Mouse (Mus musculus) embryonic fibroblast, embryonic 13.5 days (primary cell): Measurements from ENCODE around the gene Casz1. TPM values are rescaled to one million over a fixed set of nuclear protein-coding genes. Genes with fewer than 3 reads are reported as not detected.

Source experiments
- H3K27ac ChIP-seq: 2 replicates; pipeline ENCODE4 v1.5.1; 2012; ENCODE audit warnings: low read length, control low read depth, inconsistent platforms; ENCODE audit not compliant: insufficient read depth
- H3K4me1 ChIP-seq: 2 replicates; pipeline ENCODE4 v1.6.1; 2011; ENCODE audit warnings: low read length; ENCODE audit not compliant: control insufficient read depth, insufficient read depth
- H3K4me3 ChIP-seq: 2 replicates; pipeline ENCODE4 v1.5.1; 2011; ENCODE audit warnings: mild to moderate bottlenecking, control low read depth, low read length; ENCODE audit not compliant: insufficient read depth
- CTCF ChIP-seq: IDR thresholded peaks from 2 replicates; pipeline ENCODE4 v1.5.1; 2011; ENCODE audit warnings: mild to moderate bottlenecking, control low read depth, low read length, moderate library complexity, borderline replicate concordance; ENCODE audit not compliant: insufficient read depth
- POLR2A ChIP-seq: IDR thresholded peaks from 2 replicates; pipeline ENCODE4 v1.6.1; 2011; ENCODE audit warnings: low read depth, mild to moderate bottlenecking, control low read depth, low read length, moderate library complexity
- polyA plus RNA-seq: library from polyadenylated mRNA; stranded (reverse); fragments of >200 nt; gene quantifications from 2 replicates; pipeline ENCODE4 v1.2.4, GENCODE M21; 2011; ENCODE audit warnings: low read depth; ENCODE audit not compliant: missing spikeins, insufficient read length

The Casz1 gene
- polyA plus RNA-seq, 1 experiment: not detected

DNA sequence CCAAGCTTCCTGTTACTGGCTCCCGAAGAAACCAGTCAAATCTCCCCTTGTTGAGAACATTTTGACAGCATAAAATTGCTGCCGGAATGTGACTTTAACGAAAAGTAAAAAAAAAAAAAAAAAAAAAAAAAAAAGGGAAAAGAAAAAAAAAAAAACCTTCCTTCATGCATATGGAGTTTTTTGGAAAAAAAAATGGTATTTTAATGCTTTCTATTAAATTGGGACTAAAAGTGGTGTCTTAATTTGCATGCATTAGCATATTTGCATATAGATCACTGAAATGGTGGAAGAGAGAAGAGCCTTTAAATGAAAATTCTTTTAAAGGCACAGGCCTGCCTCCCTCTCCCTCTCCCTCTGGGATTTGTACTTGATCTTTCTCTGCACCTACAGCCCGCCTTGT is 52.0 kb downstream of the Casz1 start:
- TF ChIP-seq CTCF: no peak
- TF ChIP-seq POLR2A: no peak
- Histone ChIP-seq H3K4me3 (no peak overlapping the region), H3K27ac (no peak overlapping the region), H3K4me1 (no peaks in the 10 kb centered on the region)

DNA sequence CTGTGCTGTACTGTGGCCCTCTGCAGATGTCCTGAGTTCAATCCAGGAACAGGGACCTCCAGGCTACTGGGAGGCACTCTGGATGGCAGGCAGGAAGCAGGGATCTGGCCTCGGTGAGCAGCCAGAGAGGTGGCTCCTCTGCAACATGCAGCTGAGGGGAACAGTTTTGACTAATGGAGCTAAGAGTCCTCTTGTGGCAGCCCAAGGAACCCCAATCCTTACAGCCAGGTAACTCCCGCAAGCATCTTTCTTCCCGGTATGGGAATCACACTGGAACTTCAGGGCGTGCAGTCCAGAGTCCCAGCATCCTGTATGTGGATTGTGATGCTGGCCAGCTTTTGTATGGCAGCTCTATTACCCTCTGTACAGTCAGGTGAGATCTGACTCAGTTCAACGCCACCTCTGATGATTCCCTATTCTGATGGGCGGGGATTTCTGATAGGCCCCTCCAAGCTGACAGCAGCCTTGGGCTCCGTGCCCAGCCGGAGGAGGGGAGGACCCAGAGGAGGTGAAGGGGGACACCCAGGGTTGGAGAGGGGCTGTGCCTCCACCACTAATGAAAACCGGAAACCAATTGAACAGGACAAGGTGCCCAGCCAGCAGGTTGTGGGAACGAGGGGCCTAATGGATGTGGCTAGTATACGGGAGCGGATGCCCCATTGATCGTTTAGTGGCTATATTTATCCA is 53.3 kb downstream of the Casz1 start:
- H3K4me1 ChIP-seq: no peaks in the 10 kb centered on the region
- no peak for TF ChIP-seq POLR2A
- H3K27ac ChIP-seq: no peak overlapping the region
- H3K4me3 ChIP-seq: no peak overlapping the region

DNA sequence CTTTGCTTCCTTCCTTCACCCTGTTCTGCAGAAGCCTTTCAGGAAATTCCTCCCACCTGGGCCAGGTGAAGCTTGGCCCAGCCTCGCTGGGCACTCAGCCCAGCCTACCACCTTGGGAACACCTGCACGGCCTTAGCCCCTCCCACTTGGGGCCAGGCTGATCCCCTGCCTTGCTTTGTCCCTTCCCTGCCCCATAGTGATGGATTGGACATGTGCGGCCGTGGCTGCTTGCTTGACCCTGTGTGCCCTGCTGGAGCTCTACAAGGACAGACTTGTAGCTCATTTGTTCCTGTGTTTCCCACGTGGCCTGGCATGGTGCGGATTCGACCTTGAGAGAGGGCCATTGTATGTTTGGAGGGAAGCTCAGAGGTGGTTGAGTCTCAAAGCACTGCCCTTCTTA is 54.0 kb downstream of the Casz1 start:
- Histone ChIP-seq H3K27ac (no peak overlapping the region), H3K4me3 (no peak overlapping the region), H3K4me1 (no peaks in the 10 kb centered on the region)
- TF ChIP-seq CTCF: no peak
- TF ChIP-seq POLR2A: no peak

DNA sequence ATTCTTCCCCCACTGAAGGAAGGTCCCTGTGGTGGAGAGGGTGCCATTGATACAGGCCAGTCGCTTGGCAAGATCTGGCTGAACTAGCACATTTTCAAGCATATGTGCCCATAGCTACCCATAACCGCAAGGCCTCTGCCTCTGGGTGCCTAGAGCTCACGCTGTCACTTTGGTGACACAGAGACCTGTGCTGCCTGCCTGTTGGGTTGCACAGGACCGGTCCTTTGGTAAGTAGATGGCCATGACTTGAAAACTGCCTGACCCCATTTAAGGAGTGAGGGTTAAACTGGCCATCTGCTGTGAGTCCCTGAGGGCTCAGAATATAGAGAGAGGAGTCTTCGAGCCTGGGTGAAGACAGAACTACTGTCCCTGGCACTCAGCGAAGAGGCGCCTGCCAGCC is 55.2 kb downstream of the Casz1 start:
- Histone ChIP-seq H3K4me1 (no peaks in the 10 kb centered on the region), H3K4me3 (no peak overlapping the region)
- TF ChIP-seq POLR2A: no peak
- no peak for TF ChIP-seq CTCF

DNA sequence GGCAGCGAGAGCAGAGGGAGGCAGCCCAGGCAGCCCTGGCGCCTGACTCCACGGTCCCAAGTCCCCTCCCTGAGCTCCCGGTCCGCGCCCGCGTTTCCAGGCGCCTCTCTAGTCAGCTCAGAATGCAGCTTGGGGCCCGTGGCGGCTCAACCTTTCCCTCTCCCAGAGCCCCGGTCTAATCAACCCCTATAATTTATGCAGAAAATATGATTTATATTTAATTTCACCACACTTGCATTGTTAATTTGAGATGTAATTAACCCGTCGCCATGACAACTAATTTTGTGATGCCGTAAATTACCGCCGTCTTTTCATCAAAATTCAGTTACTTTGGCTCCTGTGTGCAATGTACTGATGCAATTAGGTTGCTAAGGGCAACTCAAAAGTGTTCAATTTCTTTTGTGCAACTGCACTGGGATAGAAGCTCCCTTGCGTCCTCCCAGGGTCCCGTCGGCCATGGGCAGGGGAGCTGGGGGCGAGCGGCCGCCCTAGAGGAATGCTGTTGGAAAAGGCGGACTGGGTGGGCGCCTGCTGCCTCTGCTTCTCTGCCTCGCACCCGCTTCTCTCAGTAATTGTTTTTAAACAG is 55.8 kb downstream of the Casz1 start:
- H3K4me3 ChIP-seq: no peak overlapping the region
- no peaks in the 10 kb centered on the region for H3K4me1 ChIP-seq
- TF ChIP-seq POLR2A: no peak
- TF ChIP-seq CTCF: no peak
- H3K27ac ChIP-seq: no peak overlapping the region

More for the DNA sequence above, 55.2 kb downstream of the Casz1 start:
- H3K27ac ChIP-seq: no peak overlapping the region

DNA sequence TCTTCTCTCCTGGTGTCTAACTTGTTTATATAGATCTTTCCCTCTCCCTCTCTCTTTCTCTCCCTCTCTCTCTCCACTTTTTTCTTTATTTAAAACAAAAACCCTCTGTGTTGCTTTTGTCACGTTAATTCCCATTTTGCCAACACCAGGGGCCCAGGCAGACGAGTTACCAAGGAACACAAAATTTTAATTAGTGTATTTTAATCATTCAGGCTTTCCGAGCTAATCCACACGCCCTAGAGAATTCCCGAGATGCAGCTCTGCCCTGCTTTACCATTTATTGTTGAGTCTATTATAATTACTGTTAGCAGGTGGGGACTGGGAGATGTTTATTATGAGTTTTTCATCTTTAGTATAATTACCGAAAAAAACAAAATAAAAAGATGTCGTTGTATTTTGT is 56.4 kb downstream of the Casz1 start:
- no peaks in the 10 kb centered on the region for H3K4me1 ChIP-seq
- no peak for TF ChIP-seq POLR2A
- no peak for TF ChIP-seq CTCF
- no peak overlapping the region for H3K27ac ChIP-seq
- H3K4me3 ChIP-seq: no peak overlapping the region

DNA sequence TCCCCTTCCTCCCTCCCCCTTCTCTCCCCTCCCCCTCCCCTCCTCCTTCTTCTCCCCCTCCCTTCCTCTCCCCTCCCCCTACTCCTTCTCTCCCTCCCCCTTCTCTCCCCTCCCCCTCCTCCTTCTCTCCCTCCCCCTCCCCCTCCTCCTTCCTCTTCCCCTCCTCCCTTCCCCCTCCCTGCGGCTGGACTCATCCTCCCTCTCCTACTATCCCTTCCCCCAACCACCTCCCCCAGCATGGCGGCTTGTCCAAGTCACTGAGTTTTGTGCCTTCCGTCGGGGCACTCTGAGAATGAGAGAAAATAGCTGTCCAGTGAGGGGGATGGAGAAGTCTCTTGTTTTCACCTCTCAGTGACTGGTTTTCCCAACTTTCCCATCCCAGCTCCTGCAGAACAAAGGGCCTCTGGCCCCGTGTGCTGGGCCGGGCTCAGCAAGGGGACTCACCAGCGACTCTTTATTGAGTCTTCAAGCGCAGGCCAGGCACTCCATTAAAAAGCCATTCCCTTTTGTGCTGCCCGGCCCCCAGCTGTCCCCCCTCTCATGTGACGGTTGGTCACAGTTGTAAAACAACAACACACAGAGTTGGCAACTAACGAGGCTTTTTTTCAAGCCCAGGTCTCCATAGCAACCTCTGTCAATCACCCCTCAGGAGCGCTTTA is 62.7 kb downstream of the Casz1 start:
- peaks cover 3% of the 10 kb centered on the region; the same call in 1 of the 2 replicates for H3K4me1 ChIP-seq
- no peak for TF ChIP-seq CTCF
- TF ChIP-seq POLR2A: no peak
- no peak overlapping the region for H3K4me3 ChIP-seq
- no peak overlapping the region for H3K27ac ChIP-seq

DNA sequence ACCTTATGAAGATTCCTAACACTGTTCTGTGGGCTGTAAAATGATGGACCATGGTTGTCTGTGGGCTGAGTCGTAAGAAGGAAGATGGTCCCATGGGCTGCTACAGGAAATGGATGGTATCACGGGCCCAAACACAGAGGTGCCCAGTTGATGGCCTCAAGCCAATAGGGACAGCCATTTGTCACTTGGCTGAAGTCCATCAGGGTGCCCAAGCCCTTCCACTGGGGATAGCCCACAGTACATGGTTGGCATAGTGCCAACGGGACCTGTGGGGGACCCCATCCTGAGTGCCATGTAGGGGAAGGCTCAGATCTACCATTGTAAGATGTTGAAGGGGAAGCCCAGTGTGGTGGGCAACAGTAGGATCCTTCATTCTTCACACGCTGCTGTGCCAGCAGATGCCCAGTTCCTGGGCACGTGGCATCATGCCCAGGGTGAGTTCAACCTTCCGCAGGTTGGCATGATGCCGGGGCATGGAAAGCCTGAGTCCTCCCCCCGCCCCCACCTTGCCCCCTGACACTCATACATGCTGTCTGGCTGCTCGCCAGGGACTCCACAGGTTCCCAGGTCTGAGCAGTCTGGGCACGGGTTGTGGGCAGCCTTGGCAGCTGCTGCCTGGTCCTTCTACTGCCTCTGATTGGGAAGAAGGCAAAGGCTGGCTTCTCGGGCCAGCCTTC is 63.6 kb downstream of the Casz1 start:
- no peak overlapping the region for H3K4me3 ChIP-seq
- H3K27ac ChIP-seq: no peak overlapping the region
- no peak for TF ChIP-seq CTCF
- TF ChIP-seq POLR2A: no peak
- H3K4me1 ChIP-seq: peaks cover 3% of the 10 kb centered on the region; the same call in 1 of the 2 replicates

DNA sequence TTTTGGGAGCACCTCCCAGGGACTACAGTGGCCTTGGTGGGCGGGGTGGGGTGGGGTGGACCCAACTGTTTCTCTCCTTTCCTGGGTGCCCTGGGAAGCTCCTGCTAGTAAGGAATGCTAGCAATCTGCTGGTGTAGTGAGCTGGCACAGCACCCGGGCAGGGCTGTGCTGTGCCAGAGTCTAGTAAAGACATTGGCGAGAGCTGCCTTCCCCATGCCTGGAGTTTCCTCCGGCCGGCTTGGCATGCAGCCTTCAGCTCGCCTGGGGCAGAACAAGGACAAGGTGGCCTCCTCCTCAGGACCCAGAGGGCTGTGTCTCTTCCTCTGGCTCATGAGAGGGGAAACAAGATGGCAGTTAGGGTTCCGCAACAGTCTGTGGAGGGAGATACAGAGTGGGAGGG is 65.3 kb downstream of the Casz1 start:
- TF ChIP-seq CTCF (no peak), POLR2A (no peak)
- Histone ChIP-seq H3K27ac (no peak overlapping the region), H3K4me3 (no peak overlapping the region), H3K4me1 (peaks cover 3% of the 10 kb centered on the region; the same call in 1 of the 2 replicates)

DNA sequence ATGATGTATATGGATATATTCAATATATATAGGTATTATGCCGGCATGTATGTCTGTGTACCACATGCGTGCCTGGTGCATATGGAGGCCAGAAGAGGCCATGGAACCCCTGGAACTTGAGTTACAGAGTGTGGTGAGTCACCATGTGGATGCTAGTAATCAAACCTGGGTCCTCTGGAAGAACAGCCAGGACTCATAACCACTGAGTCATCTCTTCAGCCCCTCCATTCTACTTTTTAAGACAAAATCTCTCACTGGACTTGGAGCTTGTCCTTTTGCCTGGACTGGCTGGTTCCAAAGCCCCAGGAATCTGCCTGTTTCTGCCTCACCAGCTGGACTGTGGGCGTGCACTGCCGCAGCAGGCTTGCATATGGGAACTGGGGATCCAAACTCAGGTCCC is 66.3 kb downstream of the Casz1 start:
- H3K4me1 ChIP-seq: peaks cover 3% of the 10 kb centered on the region; the same call in 1 of the 2 replicates
- H3K4me3 ChIP-seq: no peak overlapping the region
- H3K27ac ChIP-seq: no peak overlapping the region
- no peak for TF ChIP-seq POLR2A
- no peak for TF ChIP-seq CTCF
